Mouse (Mus musculus) forebrain, embryonic 16.5 days (tissue): Measurements from ENCODE around the gene Farp1. TPM values are rescaled to one million over a fixed set of nuclear protein-coding genes. Genes with fewer than 3 reads are reported as not detected.

Experiments used
- ATAC-seq: fragments of 200-750 bp; cut with Nextera tagmentation; 2 replicates; pipeline ENCODE4 v1.8.0; 2017; ENCODE audit warnings: mild to moderate bottlenecking, moderate library complexity
- H3K27ac ChIP-seq: fragments of 300-500 bp; sonication (generic); 2 replicates; pipeline ENCODE4 v1.5.1; 2014; ENCODE audit warnings: low read length, control low read depth
- H3K27me3 ChIP-seq: fragments of 300-500 bp; sonication (generic); replicated peaks from 2 replicates; pipeline ENCODE4 v1.6.1; 2014; ENCODE audit warnings: low read length; ENCODE audit not compliant: control insufficient read depth, insufficient read depth
- H3K36me3 ChIP-seq: fragments of 300-500 bp; sonication (generic); 2 replicates; pipeline ENCODE4 v1.6.1; 2014; ENCODE audit not compliant: control insufficient read depth, insufficient read depth
- H3K4me1 ChIP-seq: fragments of 300-500 bp; sonication (generic); replicated peaks from 2 replicates; pipeline ENCODE4 v1.6.1; 2014; ENCODE audit warnings: low read length; ENCODE audit not compliant: control insufficient read depth, insufficient read depth
- H3K4me2 ChIP-seq: fragments of 300-500 bp; sonication (generic); 2 replicates; pipeline ENCODE4 v1.6.1; 2014; ENCODE audit warnings: mild to moderate bottlenecking, low read length, control low read depth
- H3K4me3 ChIP-seq: fragments of 300-500 bp; sonication (generic); replicated peaks from 2 replicates; pipeline ENCODE4 v1.5.1; 2014; ENCODE audit warnings: mild to moderate bottlenecking, low read length, control low read depth
- H3K9ac ChIP-seq: fragments of 300-500 bp; sonication (generic); replicated peaks from 2 replicates; pipeline ENCODE4 v1.6.1; 2014; ENCODE audit warnings: low read depth, low read length, control low read depth
- H3K9me3 ChIP-seq: fragments of 300-500 bp; sonication (generic); 2 replicates; pipeline ENCODE4 v1.6.1; 2016; ENCODE audit warnings: low read length; ENCODE audit not compliant: control insufficient read depth
- WGBS: fragments of 180-500 bp; shearing (Covaris S2); extraction: QIAGEN DNeasy Blood & Tissue Kit; methylation state at CpG from one replicate; pipeline ENCODE4 v1.1.7; 2014; 5-methylcytosine and 5-hydroxymethylcytosine counted together
- polyA plus RNA-seq: library from polyadenylated mRNA; unstranded; fragments of >200 nt; fragmentation: Nextera tagmentation; extraction: Ambion mirVana; gene quantifications from 2 replicates; pipeline ENCODE4 v1.2.1, GENCODE M21; 2015

The Farp1 gene
- polyA plus RNA-seq, 1 experiment from 2014 or later, result 43.6 TPM

GRCm38 (mm10) chr14:121031396-121031795 is 3.6 kb upstream of the Farp1 start:
- ATAC-seq, result no peak
- no peaks in the 10 kb centered on the region for H3K36me3 ChIP-seq
- H3K27ac ChIP-seq, result no peak overlapping the region
- no peak overlapping the region for H3K9ac ChIP-seq
- H3K4me3 ChIP-seq, result no peak overlapping the region
- H3K9me3 ChIP-seq, result no peaks in the 10 kb centered on the region
- H3K4me2 ChIP-seq, result no peak overlapping the region
- WGBS, result 88% methylated on average over 2 of the region's 2 CpGs
- H3K4me1 ChIP-seq, result peaks cover 11% of the 10 kb centered on the region
- H3K27me3 ChIP-seq, result no peaks in the 10 kb centered on the region

GRCm38 (mm10) chr14:121034525-121034924 is 475 bp upstream of the Farp1 start:
- no peak for ATAC-seq
- WGBS, result 20% methylated on average over 10 of the region's 10 CpGs
- Histone ChIP-seq H3K4me2 (peak overlapping the region; percentile 96), H3K4me3 (peak overlapping the region; percentile 87), H3K9ac (peak overlapping the region; percentile 99), H3K4me1 (peaks cover 32% of the 10 kb centered on the region), H3K9me3 (no peaks in the 10 kb centered on the region), H3K27me3 (no peaks in the 10 kb centered on the region), H3K27ac (peak overlapping the region; percentile 88; the same call in 1 of the 2 replicates), H3K36me3 (no peaks in the 10 kb centered on the region)

GRCm38 (mm10) chr14:121035663-121036473 is 868 bp downstream of the Farp1 start:
- Histone ChIP-seq H3K27me3 (no peaks in the 10 kb centered on the region), H3K36me3 (no peaks in the 10 kb centered on the region), H3K4me1 (peaks cover 37% of the 10 kb centered on the region), H3K4me2 (peak overlapping the region; percentile 96), H3K27ac (peak overlapping the region; percentile 88), H3K9me3 (no peaks in the 10 kb centered on the region), H3K9ac (peak overlapping the region; percentile 99), H3K4me3 (peak overlapping the region; percentile 87)
- under 1% methylated on average over 78 of the region's 100 CpGs for WGBS
- peak; percentile 55 for ATAC-seq

- Histone ChIP-seq H3K9ac (peak overlapping the region; percentile 99), H3K9me3 (no peaks in the 10 kb centered on the region), H3K36me3 (no peaks in the 10 kb centered on the region), H3K27me3 (no peaks in the 10 kb centered on the region), H3K4me1 (peaks cover 37% of the 10 kb centered on the region), H3K4me3 (peak overlapping the region; percentile 87), H3K4me2 (peak overlapping the region; percentile 96), H3K27ac (peak overlapping the region; percentile 88)
- WGBS, result under 1% methylated on average over 19 of the region's 19 CpGs
- no peak for ATAC-seq
These were observed 1.7 kb downstream of the Farp1 start for GRCm38 (mm10) chr14:121036612-121037221.

- Histone ChIP-seq H3K36me3 (no peaks in the 10 kb centered on the region), H3K27ac (peak overlapping the region; percentile 88; the same call in 1 of the 2 replicates), H3K27me3 (no peaks in the 10 kb centered on the region), H3K4me1 (peaks cover 37% of the 10 kb centered on the region), H3K9me3 (no peaks in the 10 kb centered on the region), H3K4me2 (peak overlapping the region; percentile 96), H3K9ac (peak overlapping the region; percentile 99), H3K4me3 (peak overlapping the region; percentile 87)
- WGBS, result 13% methylated on average over 7 of the region's 7 CpGs
- ATAC-seq, result no peak
These were observed 2.3 kb downstream of the Farp1 start for GRCm38 (mm10) chr14:121037276-121037675.

GRCm38 (mm10) chr14:121038676-121039075 is 3.7 kb downstream of the Farp1 start:
- WGBS, result 53% methylated on average over 5 of the region's 5 CpGs
- Histone ChIP-seq H3K27me3 (no peaks in the 10 kb centered on the region), H3K36me3 (no peaks in the 10 kb centered on the region), H3K4me2 (peak overlapping the region; percentile 12; the same call in 1 of the 2 replicates), H3K9me3 (no peaks in the 10 kb centered on the region), H3K9ac (no peak overlapping the region), H3K27ac (no peak overlapping the region), H3K4me3 (no peak overlapping the region), H3K4me1 (peaks cover 40% of the 10 kb centered on the region)
- no peak for ATAC-seq

GRCm38 (mm10) chr14:121044145-121044544 is 9.1 kb downstream of the Farp1 start:
- no peak for ATAC-seq
- Histone ChIP-seq H3K4me2 (no peak overlapping the region), H3K27ac (no peak overlapping the region), H3K4me1 (peaks cover 14% of the 10 kb centered on the region; the same call in 1 of the 2 replicates), H3K4me3 (no peak overlapping the region), H3K36me3 (no peaks in the 10 kb centered on the region), H3K9me3 (no peaks in the 10 kb centered on the region), H3K27me3 (no peaks in the 10 kb centered on the region), H3K9ac (no peak overlapping the region)
- 86% methylated on average over 3 of the region's 3 CpGs for WGBS

- Histone ChIP-seq H3K9me3 (no peaks in the 10 kb centered on the region), H3K4me2 (no peak overlapping the region), H3K4me1 (0 out of 2 replicates have a peak, but pooled peaks cover 8% of the 10 kb centered on the region), H3K27me3 (no peaks in the 10 kb centered on the region), H3K4me3 (no peak overlapping the region), H3K27ac (no peak overlapping the region), H3K36me3 (no peaks in the 10 kb centered on the region), H3K9ac (no peak overlapping the region)
- no peak for ATAC-seq
- WGBS, result 83% methylated on average over 9 of the region's 9 CpGs
These were observed 11.4 kb downstream of the Farp1 start for GRCm38 (mm10) chr14:121046313-121046961.

- peaks cover 13% of the 10 kb centered on the region for H3K4me1 ChIP-seq
- H3K36me3 ChIP-seq, result no peaks in the 10 kb centered on the region
- ATAC-seq, result no peak
- no peak overlapping the region for H3K4me2 ChIP-seq
- H3K9me3 ChIP-seq, result no peaks in the 10 kb centered on the region
- H3K27me3 ChIP-seq, result no peaks in the 10 kb centered on the region
- H3K27ac ChIP-seq, result no peak overlapping the region
- H3K4me3 ChIP-seq, result no peak overlapping the region
- WGBS, result 90% methylated on average over 6 of the region's 6 CpGs
- no peak overlapping the region for H3K9ac ChIP-seq
These were observed 12.8 kb downstream of the Farp1 start for GRCm38 (mm10) chr14:121047780-121048179.
